Mouse (Mus musculus) stomach, postnatal 0 days (tissue): ENCODE results near the gene Asic4.

Source experiments
- CTCF ChIP-seq: IDR thresholded peaks from 2 replicates; pipeline ENCODE4 v1.5.1; 2016; ENCODE audit warnings: antibody characterized with exemption, low read depth, mild to moderate bottlenecking, moderate library complexity
- EP300 ChIP-seq: optimal IDR thresholded peaks from 2 replicates; pipeline ENCODE3; 2016; ENCODE audit warnings: antibody characterized with exemption

GRCm38 (mm10) chr1:75517984-75518383 is 67.7 kb downstream of the Asic4 start:
- TF ChIP-seq CTCF (no peak), EP300 (no peak)
